Mouse (Mus musculus) lung, postnatal 25 days (tissue): ENCODE data around the gene Ppm1g.

ENCODE experiments used
- DNase-seq: peaks from one replicate; pipeline ENCODE4 v3.0.0; 2022; ENCODE audit warnings: low spot score

Ppm1g gene

DNA sequence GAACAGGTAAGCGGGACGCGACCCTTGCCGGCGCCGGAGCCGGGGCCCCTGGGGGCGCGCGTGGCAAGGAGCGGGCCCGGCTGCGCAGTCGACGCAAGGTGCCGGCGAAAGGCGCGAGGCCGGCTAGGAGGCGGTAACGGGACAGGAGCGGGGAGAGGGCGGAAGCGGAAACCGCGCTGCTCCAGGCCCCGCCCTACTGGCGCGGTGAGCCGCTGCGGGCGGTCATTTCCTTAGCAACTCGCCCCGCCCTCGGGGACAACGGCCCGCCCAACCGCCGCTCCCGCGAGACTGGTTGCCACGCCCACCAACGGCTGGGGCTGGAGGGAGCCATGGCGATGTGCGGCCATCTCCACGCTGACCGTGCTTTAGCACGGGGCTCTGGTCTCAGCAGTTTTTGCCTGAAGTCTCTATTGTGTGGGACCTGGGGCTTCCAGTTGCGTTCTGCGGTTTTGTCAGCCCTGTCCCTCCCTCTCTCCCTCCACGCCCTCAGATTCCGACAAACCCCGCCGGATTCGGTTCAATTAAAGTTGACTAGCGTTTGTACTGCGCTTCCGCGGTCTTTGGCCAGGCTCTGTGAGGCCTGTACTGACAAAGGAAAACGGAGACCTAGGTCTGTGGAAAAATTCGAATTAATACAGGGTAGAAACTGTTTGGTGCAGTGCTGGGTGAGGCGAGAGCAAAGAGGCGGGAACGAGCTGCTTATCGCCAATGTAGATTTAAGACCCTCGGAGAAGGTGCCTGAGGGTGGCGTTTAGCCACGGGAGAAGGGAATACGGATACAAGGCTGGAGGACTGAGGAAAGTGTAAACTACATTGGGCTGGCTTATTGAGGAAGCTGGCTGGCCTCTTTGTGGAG is at the start of gene Ppm1g:
Gene Ppm1g, minus strand, starts transcription at position 240 of the 856 bp plus-strand sequence.
- peak; percentile 97 for DNase-seq

- DNase-seq = no peak
Observed at GRCm38 (mm10) chr5:31267686-31268085, 47.2 kb upstream of the Ppm1g start.

DNA sequence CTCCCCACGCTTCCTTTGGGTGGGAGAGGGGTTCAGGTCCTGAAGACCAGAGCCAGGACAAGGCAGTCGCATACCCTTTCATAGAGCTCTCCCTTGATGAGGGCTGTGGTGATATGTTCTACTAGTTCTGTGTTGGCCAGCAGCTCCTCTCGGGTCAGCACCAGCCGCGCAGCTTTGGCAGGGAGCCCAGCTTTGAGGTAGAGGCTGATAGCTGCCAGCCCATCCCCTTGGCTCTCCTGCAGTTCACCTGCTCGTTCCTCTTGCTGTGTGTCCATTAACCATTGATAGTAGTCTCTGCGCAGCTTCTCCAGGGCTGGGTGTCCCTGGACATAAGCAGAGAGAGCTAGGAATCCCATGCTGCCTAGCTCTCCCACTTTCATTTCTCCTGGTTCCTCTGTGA is 45.6 kb upstream of the Ppm1g start:
- no peak for DNase-seq

DNA sequence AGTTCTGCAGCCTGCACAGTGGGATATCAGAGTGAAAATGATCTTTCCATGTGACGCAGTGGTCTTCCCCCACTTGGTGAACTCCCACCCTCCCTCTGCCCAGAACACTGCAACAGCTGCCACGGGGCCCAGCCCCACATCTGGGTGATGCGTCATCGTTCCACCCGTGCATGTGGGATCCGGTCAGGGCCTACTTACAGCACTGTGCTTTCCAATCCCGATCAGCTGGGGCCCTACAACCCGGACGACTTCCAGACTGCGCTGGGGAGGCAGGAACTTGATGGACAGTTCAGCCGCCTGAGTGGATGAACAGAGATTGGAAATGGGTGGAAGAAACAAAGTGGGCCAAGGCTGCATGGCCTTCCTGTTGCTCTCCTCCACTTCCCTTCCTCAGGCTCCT is 37.1 kb upstream of the Ppm1g start:
- no peak for DNase-seq

DNA sequence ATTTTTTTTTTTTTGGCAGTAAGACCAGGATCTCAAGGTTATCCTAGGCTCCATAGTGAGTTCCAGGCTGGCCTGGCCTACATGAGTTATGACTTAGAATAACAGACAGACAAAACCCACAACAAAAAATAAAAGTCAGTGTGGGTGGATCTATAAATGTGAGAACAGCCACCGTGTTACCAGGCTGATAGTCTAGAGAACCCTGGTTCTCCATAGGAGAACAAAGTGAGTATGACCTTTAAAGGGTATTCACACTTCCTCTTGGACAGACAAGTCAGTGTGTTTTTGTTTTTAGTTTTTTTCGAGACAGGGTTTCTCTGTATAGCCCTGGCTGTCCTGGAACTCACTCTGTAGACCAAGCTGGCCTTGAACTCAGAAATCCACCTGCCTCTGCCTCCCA is 35.5 kb upstream of the Ppm1g start:
- no peak for DNase-seq

DNA sequence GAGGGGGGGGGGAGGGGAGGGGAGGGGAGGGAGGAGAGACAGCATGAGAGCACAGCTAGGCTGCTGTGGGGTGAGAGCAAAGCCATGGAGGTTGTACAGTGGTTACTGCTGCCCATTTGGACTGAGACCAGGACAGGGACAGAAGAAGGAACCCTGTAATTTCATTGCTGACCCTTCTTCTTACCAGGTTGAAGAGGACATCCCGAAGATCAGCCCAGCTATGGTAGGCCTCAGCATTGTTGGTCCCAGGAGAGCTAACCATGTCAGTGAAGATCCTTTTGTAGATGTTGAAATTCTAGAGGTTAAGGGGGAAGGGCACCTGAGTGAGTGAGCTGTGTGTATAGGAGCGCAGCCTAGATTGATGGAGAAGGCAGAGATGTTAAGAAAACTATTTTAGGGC is 34.9 kb upstream of the Ppm1g start:
- no peak for DNase-seq

GRCm38 (mm10) chr5:31254901-31255300 is 34.4 kb upstream of the Ppm1g start:
- no peak for DNase-seq

- DNase-seq = peak; percentile 88
Observed at GRCm38 (mm10) chr5:31254452-31254851, 34.0 kb upstream of the Ppm1g start.

GRCm38 (mm10) chr5:31253806-31254205 is 33.3 kb upstream of the Ppm1g start:
- no peak for DNase-seq

DNA sequence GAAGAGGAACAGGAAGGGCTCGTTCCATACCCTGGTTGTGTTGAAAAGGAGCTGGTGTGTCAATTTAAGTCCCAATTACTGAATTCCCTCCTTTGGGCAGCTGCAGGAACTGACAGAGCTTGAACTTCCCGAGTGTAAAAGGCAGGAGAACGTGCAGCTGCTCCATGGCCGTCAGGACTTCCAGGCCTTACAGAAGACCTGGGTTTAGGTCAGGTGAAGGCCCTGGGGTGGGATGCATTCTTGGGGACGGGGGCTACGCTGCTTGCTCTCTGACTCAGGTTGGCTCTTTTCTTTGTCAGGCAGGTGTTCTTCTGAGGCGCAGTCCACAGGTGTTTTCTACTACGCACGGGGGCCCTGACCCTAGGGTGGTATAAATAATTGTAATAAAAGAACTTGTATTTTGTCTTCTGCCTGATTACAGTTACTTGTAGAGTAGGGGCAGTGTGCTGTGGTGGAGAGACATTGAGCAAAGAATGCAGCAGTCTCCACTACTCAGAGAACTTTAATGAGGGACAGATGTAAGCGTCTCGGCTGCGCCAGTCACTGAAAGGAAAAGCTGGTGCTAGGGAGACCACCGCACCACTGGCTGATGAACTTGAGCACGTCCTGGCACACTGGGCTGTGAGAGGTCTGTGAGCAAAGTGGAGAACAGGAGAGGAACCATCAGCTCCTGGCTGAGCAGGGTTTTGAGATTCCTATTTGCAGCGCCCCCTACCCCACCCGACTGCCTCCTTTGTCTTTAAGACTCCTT is 32.5 kb upstream of the Ppm1g start:
- DNase-seq = no peak

GRCm38 (mm10) chr5:31252151-31252550 is 31.7 kb upstream of the Ppm1g start:
- DNase-seq = no peak

GRCm38 (mm10) chr5:31251541-31252101 is 31.1 kb upstream of the Ppm1g start, which contains the start of gene Krtcap3:
Krtcap3 (plus strand) TSS chr5:31251691.
- peak; percentile 69 for DNase-seq

GRCm38 (mm10) chr5:31250716-31251115 is 30.2 kb upstream of the Ppm1g start:
- DNase-seq = no peak

DNA sequence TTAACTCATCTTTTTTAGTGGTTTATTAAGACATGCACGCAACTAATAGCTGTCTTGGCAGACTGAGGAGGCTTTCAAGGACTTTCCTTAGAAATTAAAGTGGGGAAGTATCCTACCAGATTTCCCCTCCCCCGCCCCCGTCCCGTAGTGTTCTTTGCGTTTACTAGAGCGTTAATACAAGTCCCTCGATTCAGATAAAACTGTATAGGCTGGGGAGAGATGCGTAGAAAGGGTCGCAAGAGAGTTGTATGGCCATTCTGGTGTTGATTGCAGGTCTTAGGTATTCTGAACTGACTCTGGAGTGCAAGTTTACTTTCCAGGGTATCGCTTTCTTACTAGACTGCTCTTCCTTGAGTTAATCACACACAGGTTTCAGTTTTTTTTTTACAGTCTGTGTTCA is 21.7 kb upstream of the Ppm1g start:
- DNase-seq = no peak

DNA sequence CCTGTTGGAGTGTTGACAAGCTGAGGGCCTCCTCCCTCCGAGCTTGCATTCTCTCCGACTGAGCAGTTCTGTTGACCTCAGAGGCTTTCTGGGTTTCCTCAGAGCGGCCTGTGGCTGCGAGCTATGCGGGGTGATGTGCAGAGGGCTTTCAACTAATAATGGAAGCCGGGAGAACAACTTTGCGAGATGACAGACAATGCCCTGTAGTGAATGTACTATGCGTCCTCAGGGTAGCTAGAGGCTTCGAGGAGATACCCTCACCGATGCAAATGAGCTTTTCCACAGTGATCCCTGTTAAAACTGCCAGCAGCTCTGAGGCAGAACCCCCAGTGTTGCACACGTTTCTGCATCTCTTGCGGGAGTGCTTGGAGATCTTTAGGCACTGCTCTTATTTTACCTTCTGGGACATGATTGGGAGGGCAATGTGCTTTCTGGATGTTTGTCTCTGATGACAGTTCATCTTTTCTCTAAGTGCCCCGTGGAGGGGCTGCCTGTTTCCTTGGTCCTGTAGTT is 21.1 kb upstream of the Ppm1g start:
- no peak for DNase-seq

- DNase-seq = peak; percentile 97
Observed at GRCm38 (mm10) chr5:31240637-31241521, 20.4 kb upstream of the Ppm1g start, which contains the start of the genes Nrbp1 and Gm9970. Nrbp1 (plus strand) TSS chr5:31240864. Gm9970 (minus strand) TSS chr5:31241232.

DNA sequence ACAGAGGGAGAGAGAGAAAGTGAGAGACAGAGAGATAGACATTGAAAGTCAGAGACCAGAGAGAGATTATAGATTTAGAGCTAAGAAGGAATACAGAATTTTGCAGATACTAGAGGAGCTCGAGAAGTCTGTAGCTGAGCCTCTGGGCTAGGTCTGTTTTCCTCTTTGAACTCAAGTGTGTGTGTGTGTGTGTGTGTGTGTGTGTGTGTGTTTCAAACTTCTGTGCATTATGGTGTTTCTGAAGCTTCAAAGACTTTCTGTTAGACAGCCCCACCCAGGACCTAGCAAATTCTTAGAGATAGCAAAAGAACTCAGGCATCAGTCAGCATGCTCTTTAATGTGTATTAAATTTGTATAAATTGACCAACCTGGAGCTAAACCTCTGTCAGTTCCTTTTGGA is 6.2 kb upstream of the Ppm1g start:
- DNase-seq = no peak

- no peak for DNase-seq
Observed at GRCm38 (mm10) chr5:31222696-31223095, 2.2 kb upstream of the Ppm1g start.

DNA sequence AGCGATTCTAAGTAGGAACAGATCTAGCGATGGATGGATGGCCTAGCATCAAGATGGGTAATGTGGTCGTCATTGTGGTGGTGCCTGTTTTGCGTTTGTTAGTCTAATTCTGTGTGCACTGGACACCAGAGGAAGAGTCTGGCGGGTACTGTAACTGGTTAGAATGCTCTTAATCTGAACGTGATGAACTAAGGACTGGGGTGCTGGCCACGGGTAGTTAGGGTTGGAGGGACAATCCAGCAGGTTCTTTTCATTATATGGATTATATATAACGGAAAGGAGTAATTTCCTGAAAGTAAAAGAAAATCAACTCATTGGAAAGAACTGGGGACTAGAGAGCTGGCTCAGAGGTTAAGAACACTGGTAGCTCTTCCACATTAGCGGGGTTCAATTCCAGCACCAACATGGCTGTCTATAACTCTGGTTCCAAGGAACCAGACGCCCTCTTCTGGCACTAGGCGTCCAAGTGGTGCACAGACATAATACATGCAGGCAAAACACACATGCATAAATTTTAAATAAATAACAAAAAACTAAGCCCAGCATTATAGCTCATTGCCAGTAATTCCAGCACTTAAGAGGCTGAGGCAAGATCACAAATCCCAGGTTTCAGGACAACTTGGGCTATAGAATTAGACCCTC is 938 bp upstream of the Ppm1g start:
- no peak for DNase-seq

GRCm38 (mm10) chr5:31219911-31220447 is 508 bp downstream of the Ppm1g start:
- DNase-seq = peak; percentile 29

DNA sequence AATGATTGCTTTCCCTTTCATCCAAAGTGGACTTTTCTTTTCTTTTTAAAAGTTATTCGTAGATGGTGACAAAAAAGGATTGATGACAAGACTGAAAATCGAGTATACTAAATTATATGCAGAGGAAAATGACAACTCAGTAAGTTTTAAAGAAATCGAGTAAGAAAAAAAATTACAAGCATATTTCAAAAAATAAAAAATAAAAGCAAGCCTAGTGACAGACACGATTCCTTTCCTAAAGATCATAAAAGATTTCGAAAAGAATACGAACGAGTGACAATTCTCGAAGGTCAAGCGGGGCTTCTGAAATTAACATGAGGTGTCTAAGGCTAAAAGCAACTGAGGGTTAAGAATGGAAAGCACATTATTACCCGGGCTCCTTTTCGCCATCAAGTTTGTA is 1.0 kb downstream of the Ppm1g start:
- no peak for DNase-seq
